Mouse (Mus musculus): Measurements from ENCODE around the gene Rnf216.
A peak's percentile ranks its signal among the peaks of the same experiment; 100 is the strongest.

Gene Rnf216

DNA sequence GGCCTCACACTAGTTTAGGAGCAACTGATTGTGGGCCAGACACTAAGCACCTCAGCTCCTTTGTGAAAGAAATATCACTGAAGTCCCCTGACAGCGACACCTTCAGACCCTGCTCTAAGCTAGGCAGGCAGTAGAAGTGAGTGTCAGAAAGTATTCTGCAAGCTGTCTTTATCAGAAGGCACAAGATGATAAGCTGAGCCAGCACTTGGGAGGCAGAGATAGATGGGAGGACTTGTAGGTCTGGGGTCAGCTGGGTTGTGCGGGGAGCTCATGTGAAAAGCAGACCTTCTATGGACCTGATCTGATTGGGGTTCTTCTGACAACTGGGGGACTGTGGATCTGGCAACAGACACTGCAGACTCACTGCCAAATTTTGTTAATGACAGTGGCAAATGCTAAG, 88.9 kb downstream of the Rnf216 start:
- no peak for DNase-seq (ENCODE audit: extremely low spot score, low read depth, low spot score)

- no peak for DNase-seq (ENCODE audit: extremely low spot score, low read depth, low spot score)
These were observed 89.8 kb downstream of the Rnf216 start for GRCm38 (mm10) chr5:143022956-143023355.

GRCm38 (mm10) chr5:143017401-143017800, 95.4 kb downstream of the Rnf216 start:
- no peak for DNase-seq (ENCODE audit: extremely low spot score, low read depth, low spot score)

DNA sequence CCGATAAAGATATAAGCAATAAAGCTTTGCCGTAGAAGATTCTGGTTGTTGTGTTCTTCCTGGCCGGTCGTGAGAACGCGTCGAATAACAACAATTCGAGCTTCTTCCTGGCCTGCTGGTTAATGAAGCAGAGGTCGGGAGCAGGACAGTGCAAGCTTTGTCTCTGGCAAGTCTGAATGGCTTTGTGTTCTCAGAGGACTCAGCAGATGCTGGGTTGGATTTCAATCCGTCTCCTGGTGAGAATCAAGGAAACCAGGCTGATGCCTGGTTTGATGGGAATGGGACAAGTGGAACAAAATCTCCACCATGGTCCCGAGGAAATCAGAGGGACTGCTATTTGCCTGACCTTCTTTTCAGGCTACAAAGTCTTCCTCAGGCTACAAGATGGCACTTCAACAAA, 103.4 kb downstream of the Rnf216 start:
- DNase-seq (ENCODE audit: extremely low spot score, low read depth, low spot score): no peak

DNA sequence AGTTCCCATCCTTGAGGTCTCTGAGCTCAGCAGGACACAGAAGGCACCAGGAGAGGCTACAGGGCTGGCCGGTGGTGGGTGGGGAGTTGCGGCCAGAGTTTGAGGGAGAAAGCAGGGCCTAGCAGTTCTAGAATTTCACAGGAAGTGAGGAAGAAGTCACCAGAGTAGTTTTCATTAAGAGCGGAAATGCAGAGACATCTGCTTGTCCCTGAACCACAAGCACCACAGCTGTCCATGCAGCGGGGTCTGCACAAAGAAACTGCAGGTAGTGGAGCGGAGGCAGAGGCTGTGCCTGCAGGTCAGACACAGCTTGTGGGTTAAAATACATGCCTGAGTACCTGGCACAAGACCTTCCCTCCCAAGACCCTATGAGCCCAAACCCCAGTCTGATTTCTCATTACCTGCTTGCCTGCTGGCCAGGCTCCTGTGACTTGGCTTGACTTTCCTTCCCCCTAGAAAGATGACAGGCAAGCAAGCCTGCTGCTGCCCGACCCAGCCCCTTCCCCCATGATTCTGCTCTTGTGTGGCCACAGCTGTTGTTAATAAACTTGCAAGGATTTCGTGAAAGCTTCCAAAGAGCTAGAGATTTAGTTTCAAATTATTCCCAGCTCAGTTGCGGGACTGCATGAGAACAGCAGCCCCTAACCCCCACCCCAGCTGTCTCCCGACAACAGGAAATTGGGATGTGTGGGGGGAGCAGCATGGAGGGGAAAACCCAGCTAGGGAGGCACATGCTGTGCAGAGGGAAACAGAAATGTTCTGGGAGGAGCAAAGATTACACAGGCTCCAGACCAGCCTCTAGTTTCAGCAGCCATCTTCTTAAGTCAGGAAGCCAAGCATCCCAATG, 111.9 kb downstream of the Rnf216 start:
- DNase-seq (ENCODE audit: extremely low spot score, low read depth, low spot score): peak; percentile 86

- no peak for DNase-seq (ENCODE audit: extremely low spot score, low read depth, low spot score)
These were observed 112.7 kb downstream of the Rnf216 start for GRCm38 (mm10) chr5:143000091-143000490.

DNA sequence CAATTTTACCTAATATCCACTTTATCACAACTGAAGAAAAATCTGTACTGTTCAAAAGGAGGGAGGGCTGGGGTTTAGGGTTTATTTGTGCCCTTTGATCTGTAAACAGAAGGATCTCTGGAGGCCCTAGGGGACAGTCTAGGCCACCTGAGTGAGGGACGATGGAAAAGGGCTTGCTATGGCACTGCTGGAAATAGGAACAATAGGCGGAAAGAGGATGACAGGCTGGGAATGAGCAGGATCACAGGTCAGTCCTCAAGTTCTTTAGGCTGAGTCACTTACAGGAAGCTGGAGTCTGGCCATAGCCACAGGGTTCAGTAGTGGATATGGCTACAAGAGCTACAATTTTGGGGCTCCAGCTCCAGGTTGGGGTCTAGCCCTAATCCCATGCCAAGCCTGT, 114.6 kb downstream of the Rnf216 start:
- DNase-seq (ENCODE audit: extremely low spot score, low read depth, low spot score): no peak

- no peak for DNase-seq (ENCODE audit: extremely low spot score, low read depth, low spot score)
These were observed 115.3 kb downstream of the Rnf216 start for GRCm38 (mm10) chr5:142997526-142997925.

- no peak for DNase-seq (ENCODE audit: extremely low spot score, low read depth, low spot score)
These were observed 118.0 kb downstream of the Rnf216 start for GRCm38 (mm10) chr5:142994746-142995145.

DNA sequence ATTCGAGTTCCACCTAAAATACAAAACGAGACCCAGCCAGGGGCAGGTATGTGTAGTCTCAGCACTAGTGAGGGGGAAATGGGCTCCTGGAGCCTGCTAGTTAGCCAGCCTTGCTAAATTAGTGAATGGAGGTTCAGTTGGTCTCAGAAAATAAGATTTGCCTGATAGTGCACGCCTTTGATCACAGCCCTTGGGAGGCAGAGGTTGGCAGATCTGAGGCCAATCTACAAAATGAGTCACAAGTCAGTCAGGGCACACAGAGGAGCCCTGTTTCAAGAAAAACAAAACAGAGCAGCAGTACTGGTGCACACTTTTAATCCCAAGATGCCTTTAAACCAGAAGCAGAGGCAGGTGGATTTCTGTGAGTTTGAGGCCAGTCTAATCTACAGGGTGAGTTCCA, 123.6 kb downstream of the Rnf216 start:
- no peak for DNase-seq (ENCODE audit: extremely low spot score, low read depth, low spot score)

GRCm38 (mm10) chr5:142988520-142988919, 124.3 kb downstream of the Rnf216 start:
- no peak for DNase-seq (ENCODE audit: extremely low spot score, low read depth, low spot score)

GRCm38 (mm10) chr5:142984271-142984670, 128.5 kb downstream of the Rnf216 start:
- DNase-seq (ENCODE audit: extremely low spot score, low read depth, low spot score): no peak

DNA sequence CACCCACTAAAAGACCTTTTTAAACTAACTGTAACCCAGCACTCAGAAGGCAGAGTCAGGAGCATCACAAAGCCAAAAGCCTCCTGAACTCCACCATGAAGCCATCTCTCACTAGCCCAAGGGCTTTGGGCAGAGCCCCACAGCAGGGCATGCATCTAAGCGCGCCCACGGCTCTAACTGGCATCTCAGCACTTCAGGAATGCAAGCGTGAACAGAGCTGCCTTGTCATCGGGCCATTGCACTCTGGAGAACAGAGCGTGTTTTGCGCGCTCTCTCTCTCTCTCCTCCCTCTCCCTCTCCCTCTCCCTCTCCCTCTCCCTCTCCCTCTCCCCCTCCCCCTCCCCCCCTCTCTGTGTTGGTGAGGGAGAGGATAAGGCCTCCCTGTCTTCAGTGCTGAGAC, 129.6 kb downstream of the Rnf216 start:
- DNase-seq (ENCODE audit: extremely low spot score, low read depth, low spot score): no peak

DNA sequence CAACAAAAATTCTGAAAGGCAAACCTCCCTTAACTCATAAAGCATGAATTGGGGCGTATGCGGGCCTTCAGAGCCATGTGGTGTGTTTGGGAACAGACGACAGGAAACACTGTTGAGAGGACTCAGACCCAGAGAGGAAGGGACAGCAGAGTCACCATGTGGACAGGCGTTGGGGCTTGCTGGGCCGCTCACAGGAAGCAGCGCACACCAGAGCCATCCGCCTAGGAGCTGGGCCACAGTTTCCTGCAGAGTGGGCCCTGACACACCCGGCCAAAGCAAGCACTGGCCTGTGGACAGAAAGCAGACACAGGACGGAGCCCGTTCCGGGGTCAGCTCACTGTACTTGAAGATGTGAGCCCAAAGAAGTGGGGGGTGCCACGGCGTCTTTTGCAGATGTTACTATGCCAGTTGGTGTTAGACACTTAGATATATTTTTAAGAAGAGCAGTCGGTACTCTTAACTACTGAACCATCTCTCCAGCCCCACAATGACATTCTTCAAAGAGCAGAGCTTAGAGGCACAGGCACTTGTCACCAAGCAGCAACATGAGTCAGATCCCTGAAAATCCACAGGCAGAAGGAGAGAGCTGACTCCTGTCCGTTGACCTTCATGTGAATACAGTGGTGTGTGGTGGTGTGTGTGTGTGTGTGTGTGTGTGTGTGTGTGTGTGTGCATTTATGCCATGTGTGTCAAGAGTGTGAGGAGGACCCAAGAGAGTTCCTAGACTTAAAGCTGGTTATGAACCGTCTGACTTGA, 130.6 kb downstream of the Rnf216 start:
- DNase-seq (ENCODE audit: extremely low spot score, low read depth, low spot score): no peak

DNA sequence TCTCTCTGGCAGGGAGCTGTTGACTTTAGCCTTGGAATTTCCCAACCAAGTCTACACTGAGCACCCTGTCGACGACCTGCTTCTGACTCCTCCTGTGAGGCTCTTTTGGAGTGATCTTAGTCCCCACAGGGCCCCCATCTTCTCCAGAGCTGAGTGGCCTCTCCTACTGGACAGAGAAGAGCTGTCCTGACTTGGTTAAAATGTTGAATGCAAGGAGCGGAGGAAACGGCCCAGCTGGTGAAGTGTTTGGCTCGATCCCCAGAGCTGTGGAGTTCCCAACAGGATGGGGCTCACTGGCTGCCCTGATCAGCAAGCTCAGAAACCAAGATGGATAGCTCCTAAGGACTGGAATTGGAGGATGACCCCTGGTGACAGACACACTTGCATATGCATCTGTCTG, 136.3 kb downstream of the Rnf216 start:
- no peak for DNase-seq (ENCODE audit: extremely low spot score, low read depth, low spot score)

- DNase-seq (ENCODE audit: extremely low spot score, low read depth, low spot score): no peak
These were observed 138.1 kb downstream of the Rnf216 start for GRCm38 (mm10) chr5:142974598-142975121.

DNA sequence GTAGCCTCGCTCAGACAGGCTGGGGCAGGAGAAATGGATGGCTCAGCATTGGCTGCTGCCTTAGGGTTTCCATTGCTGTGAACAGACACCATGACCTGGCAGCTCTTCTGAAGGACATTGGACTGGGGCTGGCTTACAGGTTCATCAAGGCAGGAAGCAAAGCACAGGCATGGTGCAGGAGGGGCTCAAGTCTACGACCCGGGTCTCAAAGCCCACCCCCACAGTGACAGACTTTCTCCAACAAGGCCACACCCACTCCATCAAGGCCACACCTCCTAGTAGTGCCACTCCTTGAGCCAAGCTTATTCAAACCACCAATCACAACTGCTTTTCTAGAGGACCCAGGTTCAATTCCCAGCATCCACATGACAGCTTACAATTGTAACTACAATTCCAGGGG, 138.8 kb downstream of the Rnf216 start:
- no peak for DNase-seq (ENCODE audit: extremely low spot score, low read depth, low spot score)

GRCm38 (mm10) chr5:142968411-142968810, 144.4 kb downstream of the Rnf216 start:
- no peak for DNase-seq (ENCODE audit: extremely low spot score, low read depth, low spot score)

- DNase-seq (ENCODE audit: extremely low spot score, low read depth, low spot score): no peak
These were observed 148.1 kb downstream of the Rnf216 start for GRCm38 (mm10) chr5:142964650-142965049.

DNA sequence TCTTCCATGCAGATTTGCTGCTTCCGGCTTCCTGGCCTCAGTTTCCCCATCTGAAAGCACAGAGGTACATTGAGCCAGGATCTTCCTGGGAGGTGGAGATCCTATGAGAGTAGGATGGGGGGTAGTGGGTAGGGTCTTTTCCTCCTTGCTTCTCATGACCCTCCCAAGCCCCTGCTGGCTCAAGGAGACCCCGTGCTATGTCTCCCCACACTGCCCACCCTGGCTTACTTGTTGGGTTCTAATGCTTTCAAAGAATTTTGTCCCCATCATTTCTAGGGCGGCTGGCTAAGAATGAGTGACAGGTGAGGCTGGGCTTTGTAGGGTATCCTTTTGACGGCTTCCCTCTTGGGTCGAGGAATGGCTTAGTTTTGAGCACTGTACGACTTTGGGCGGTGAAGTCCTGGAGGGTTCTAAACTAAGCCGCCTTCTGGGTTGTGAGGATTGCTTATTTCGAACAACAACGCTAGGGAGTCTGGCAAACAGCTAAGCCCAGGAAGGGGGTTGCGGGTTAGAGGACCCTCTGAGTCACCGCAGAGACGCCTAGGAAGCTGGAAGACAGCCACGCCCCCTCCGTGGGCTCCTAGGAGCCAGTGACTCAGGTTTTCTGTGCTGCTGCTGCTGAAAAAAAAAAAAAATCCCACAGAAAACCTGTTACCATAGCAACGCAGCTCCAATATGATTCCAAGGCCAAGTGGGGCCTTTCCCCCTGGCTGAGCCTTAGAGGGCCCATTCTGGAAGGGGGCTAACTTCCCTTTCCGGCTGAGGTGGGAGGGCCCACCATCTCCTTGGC, 148.9 kb downstream of the Rnf216 start:
- no peak for DNase-seq (ENCODE audit: extremely low spot score, low read depth, low spot score)

DNA sequence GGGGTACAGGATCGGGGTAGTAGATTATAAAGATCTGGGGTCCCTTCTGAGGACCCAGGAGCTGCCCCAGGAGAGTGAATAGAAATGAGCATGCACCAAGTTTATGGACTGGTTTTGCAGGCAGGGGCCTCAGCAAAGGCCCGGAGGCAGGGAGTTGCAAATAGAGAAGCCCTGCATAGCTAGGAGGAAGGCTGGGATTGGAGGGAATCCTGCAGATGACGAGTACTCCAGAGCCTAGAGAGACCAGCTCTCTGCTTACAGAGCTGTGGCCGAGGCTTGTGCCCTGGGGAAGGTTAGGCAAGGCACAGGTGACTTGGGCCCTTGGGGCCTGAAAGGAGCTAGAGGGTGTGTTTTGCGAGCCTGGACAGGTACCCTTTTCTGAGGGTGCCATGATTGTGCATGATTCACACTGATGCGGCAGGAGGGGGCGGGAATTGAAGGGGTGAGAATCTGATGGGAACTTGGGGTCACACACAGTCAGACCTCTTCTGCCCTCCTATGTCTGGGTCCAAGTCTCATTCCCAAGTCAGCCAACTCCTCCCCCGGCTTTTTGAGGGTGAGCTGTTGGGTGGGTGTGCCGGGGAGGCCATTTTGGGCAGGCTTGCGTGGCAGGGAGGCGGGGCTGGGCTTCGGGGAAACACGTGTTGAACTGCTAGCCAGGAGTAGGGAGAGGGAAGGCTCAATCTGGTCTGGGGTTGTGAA, 149.6 kb downstream of the Rnf216 start:
- no peak for DNase-seq (ENCODE audit: extremely low spot score, low read depth, low spot score)

Data from hindlimb bud, embryonic 11.5 days (tissue).